Mouse (Mus musculus): ENCODE results near the gene Krtap15.

Gene Krtap15

GRCm38 (mm10) chr16:88820066-88820465 is at the start of gene Krtap15:
Gene Krtap15 (plus strand): TSS chr16:88820215.
- DNase-seq (ENCODE audit: low read depth): no peak

- no peak for DNase-seq (ENCODE audit: low read depth)
Measured at GRCm38 (mm10) chr16:88774106-88774505, 45.9 kb upstream of the Krtap15 start, which contains the start of gene 2310057N15Rik. Gene 2310057N15Rik (minus strand): TSS chr16:88774206.

GRCm38 (mm10) chr16:88777596-88777995 is 42.4 kb upstream of the Krtap15 start, which contains the start of gene Gm5965:
Gene Gm5965 (plus strand): TSS chr16:88777896.
- DNase-seq (ENCODE audit: low read depth): no peak

- DNase-seq (ENCODE audit: low read depth): no peak
Measured at GRCm38 (mm10) chr16:88786786-88787185, 33.2 kb upstream of the Krtap15 start.

- no peak for DNase-seq (ENCODE audit: low read depth)
Measured at GRCm38 (mm10) chr16:88811827-88812226, 8.2 kb upstream of the Krtap15 start, which contains the start of gene Gm20741. Gene Gm20741 (minus strand): TSS chr16:88812220.

GRCm38 (mm10) chr16:88823736-88824135 is 3.7 kb downstream of the Krtap15 start:
- DNase-seq (ENCODE audit: low read depth): peak; percentile 14

- DNase-seq (ENCODE audit: low read depth): no peak
Measured at GRCm38 (mm10) chr16:88826095-88826652, 6.2 kb downstream of the Krtap15 start, which contains the start of gene Krtap14. Gene Krtap14 (minus strand): TSS chr16:88826145.

- no peak for DNase-seq (ENCODE audit: low read depth)
Measured at GRCm38 (mm10) chr16:88826978-88827377, 7.0 kb downstream of the Krtap15 start.

GRCm38 (mm10) chr16:88847363-88847762 is 27.3 kb downstream of the Krtap15 start:
- no peak for DNase-seq (ENCODE audit: low read depth)

- no peak for DNase-seq (ENCODE audit: low read depth)
Measured at GRCm38 (mm10) chr16:88848558-88848957, 28.5 kb downstream of the Krtap15 start.

- DNase-seq (ENCODE audit: low read depth): peak; percentile 17
Measured at GRCm38 (mm10) chr16:88851450-88851849, 31.4 kb downstream of the Krtap15 start.

- no peak for DNase-seq (ENCODE audit: low read depth)
Measured at GRCm38 (mm10) chr16:88864887-88865407, 44.9 kb downstream of the Krtap15 start.

GRCm38 (mm10) chr16:88869311-88869710 is 49.3 kb downstream of the Krtap15 start, which contains the start of gene Krtap19-1:
Gene Krtap19-1 (minus strand): TSS chr16:88869411.
- no peak for DNase-seq (ENCODE audit: low read depth)

- DNase-seq (ENCODE audit: low read depth): no peak
Measured at GRCm38 (mm10) chr16:88874169-88874568, 54.2 kb downstream of the Krtap15 start, which contains the start of gene Krtap19-2. Gene Krtap19-2 (minus strand): TSS chr16:88874269.

- DNase-seq (ENCODE audit: low read depth): no peak
Measured at GRCm38 (mm10) chr16:88877938-88878337, 57.9 kb downstream of the Krtap15 start, which contains the start of gene Krtap19-3. Gene Krtap19-3 (minus strand): TSS chr16:88878038.
